In genomic region chr17:5591604-5592209, GRCm38 (mm10) we compare ENCODE assay signal across 12 mouse cellular contexts.
A peak's percentile ranks its signal among the peaks of the same experiment; 100 is the strongest.
DNase-seq lines count a peak whose midpoint lies in the region; ATAC-seq lines count a peak whose summit lies in the region.
"Had no signal": no experiment of that assay in that cellular context is flagged by ENCODE, and none has a peak within 500 bp of the region (broad histone marks: within the 10 kb centered on the region; RNA-seq: fewer than 3 reads in every experiment).

No protein-coding gene starts in this region.

- no peak overlapping the region for H3K4me3 ChIP-seq in heart, embryonic 13.5 days
- H3K4me3 ChIP-seq in heart, embryonic 11.5 days (ENCODE audit: low read depth, low read length) = no peak overlapping the region
- no peak overlapping the region for H3K4me3 ChIP-seq in lung, embryonic 16.5 days (ENCODE audit: low read length)
- H3K4me3 ChIP-seq: liver, embryonic 13.5 days had no signal

- 54% methylated on average over 6 of the region's 6 CpGs for WGBS in heart, embryonic 13.5 days
- WGBS in heart, embryonic 11.5 days (ENCODE audit: insufficient replicate concordance) = 66% methylated on average over 6 of the region's 6 CpGs
- WGBS in lung, embryonic 16.5 days = 40% methylated on average over 6 of the region's 6 CpGs

- no peak for ATAC-seq in heart, embryonic 13.5 days (ENCODE audit: extremely low read depth, insufficient number of reproducible peaks, low FRiP score, low TSS enrichment)
- no peak for ATAC-seq in heart, embryonic 11.5 days (replicated peaks; ENCODE audit: insufficient number of reproducible peaks, low FRiP score, low TSS enrichment)
- ATAC-seq in lung, embryonic 16.5 days (ENCODE audit: low read depth) = peak; percentile 78
- ATAC-seq in hematopoietic stem cell, adult 5-6 weeks (replicated peaks in 1 of 2; ENCODE audit: insufficient read depth in 1 of 2, low FRiP score in 2 of 2, low TSS enrichment in 1 of 2, low read depth in 1 of 2, poor library complexity in 2 of 2, severe bottlenecking in 2 of 2) = peak; percentile 75 to 85
- no peak for ATAC-seq in megakaryocyte, adult 5-6 weeks (ENCODE audit: poor library complexity, severe bottlenecking)
- ATAC-seq: inflammation-experienced regulatory T-cells, adult 6 months had no signal

- DNase-seq in lung, postnatal 14 days = no peak
- peak; percentile 60 for DNase-seq in skeletal muscle tissue, adult 2 months (ENCODE audit: low read depth, low spot score)
- DNase-seq: liver, embryonic 13.5 days; spleen, adult 18-20 months; thymus, postnatal 4 days had no signal

- no peak overlapping the region for H3K9ac ChIP-seq in heart, embryonic 13.5 days
- no peak overlapping the region for H3K9ac ChIP-seq in heart, embryonic 11.5 days (ENCODE audit: low read depth, low read length)
- no peak overlapping the region for H3K9ac ChIP-seq in lung, embryonic 16.5 days (ENCODE audit: low read length)
- H3K9ac ChIP-seq: liver, embryonic 13.5 days had no signal

- H3K4me2 ChIP-seq in heart, embryonic 13.5 days = no peak overlapping the region
- H3K4me2 ChIP-seq in heart, embryonic 11.5 days = no peak overlapping the region
- H3K4me2 ChIP-seq in lung, embryonic 16.5 days (ENCODE audit: low read depth, low read length) = no peak overlapping the region
- H3K4me2 ChIP-seq: liver, embryonic 13.5 days had no signal

- H3K27ac ChIP-seq in heart, embryonic 13.5 days (replicated peaks) = peak overlapping the region; percentile 32
- no peak overlapping the region for H3K27ac ChIP-seq in heart, embryonic 11.5 days (ENCODE audit: low read depth, low read length)
- no peak overlapping the region for H3K27ac ChIP-seq in lung, embryonic 16.5 days (ENCODE audit: low read length)
- H3K27ac ChIP-seq: liver, embryonic 13.5 days had no signal

- no peaks in the 10 kb centered on the region for H3K27me3 ChIP-seq in heart, embryonic 13.5 days (replicated peaks)
- H3K27me3 ChIP-seq in heart, embryonic 11.5 days (ENCODE audit: control insufficient read depth, insufficient read depth, low read length) = no peaks in the 10 kb centered on the region
- no peaks in the 10 kb centered on the region for H3K27me3 ChIP-seq in lung, embryonic 16.5 days (ENCODE audit: control insufficient read depth, insufficient read depth, low read depth, low read length)
- H3K27me3 ChIP-seq: liver, embryonic 13.5 days had no signal

- H3K4me1 ChIP-seq in heart, embryonic 13.5 days = peaks cover 10% of the 10 kb centered on the region; the same call in 1 of the 2 replicates
- peaks cover 3% of the 10 kb centered on the region; the same call in 1 of the 2 replicates for H3K4me1 ChIP-seq in heart, embryonic 11.5 days (ENCODE audit: control insufficient read depth, insufficient read depth, low read length)
- 0 out of 2 replicates have a peak, but pooled peaks cover 5% of the 10 kb centered on the region for H3K4me1 ChIP-seq in lung, embryonic 16.5 days (replicated peaks; ENCODE audit: control insufficient read depth, insufficient read depth, low read length)

- H3K36me3 ChIP-seq in heart, embryonic 13.5 days = no peaks in the 10 kb centered on the region
- no peaks in the 10 kb centered on the region for H3K36me3 ChIP-seq in heart, embryonic 11.5 days (ENCODE audit: control insufficient read depth, insufficient read depth, low read length)
- no peaks in the 10 kb centered on the region for H3K36me3 ChIP-seq in lung, embryonic 16.5 days (ENCODE audit: control insufficient read depth, insufficient read depth, low read length)
- H3K36me3 ChIP-seq: liver, embryonic 13.5 days had no signal

- H3K9me3 ChIP-seq in heart, embryonic 13.5 days = no peaks in the 10 kb centered on the region
- H3K9me3 ChIP-seq in heart, embryonic 11.5 days (replicated peaks; ENCODE audit: control insufficient read depth, low read length) = no peaks in the 10 kb centered on the region
- H3K9me3 ChIP-seq in lung, embryonic 16.5 days (ENCODE audit: control insufficient read depth, low read length) = no peaks in the 10 kb centered on the region
- H3K9me3 ChIP-seq: G1E; liver, embryonic 13.5 days had no signal

Comparison
In these comparisons a context has a peak if more than half of its experiments do, and no peak if none do; other contexts are left out.
1. ATAC-seq: peak in lung, embryonic 16.5 days (single experiment) and hematopoietic stem cell, adult 5-6 weeks (2 of 2); none in heart, embryonic 13.5 days (single experiment), heart, embryonic 11.5 days (single experiment) and megakaryocyte, adult 5-6 weeks (single experiment).